Mouse (Mus musculus) brain, embryonic 14.5 days (tissue): ENCODE measurements around the gene Msh4. TPM values are rescaled to one million over a fixed set of nuclear protein-coding genes. Genes with fewer than 3 reads are reported as not detected.
A peak's percentile ranks its signal among the peaks of the same experiment; 100 is the strongest.
"Not testable (repeated sequence)": the region's sequence is repeated elsewhere in the genome, so short reads cannot be mapped to it uniquely, and the experiment has no call there.

Source experiments
- DNase-seq: peaks from one replicate; pipeline ENCODE4 v3.0.0-alpha.2; 2011; ENCODE audit warnings: low read depth
- CTCF ChIP-seq: fragments of 200-500 bp; IDR thresholded peaks from 2 replicates; pipeline ENCODE4 v1.5.1; 2012; ENCODE audit warnings: inconsistent platforms, mild to moderate bottlenecking, moderate library complexity, borderline replicate concordance; ENCODE audit not compliant: insufficient read depth, insufficient read length; ENCODE audit errors: extremely low read depth
- POLR2A ChIP-seq: fragments of 200-500 bp; IDR thresholded peaks from 2 replicates; pipeline ENCODE4 v1.6.1; 2012; ENCODE audit warnings: mild to moderate bottlenecking, inconsistent platforms, borderline replicate concordance; ENCODE audit not compliant: poor library complexity, insufficient read depth, insufficient read length, severe bottlenecking; ENCODE audit errors: extremely low read depth
- polyA plus RNA-seq: library from polyadenylated mRNA; depleted of rRNA; stranded (reverse); fragments of >200 nt; gene quantifications from 2 replicates; pipeline ENCODE4 v1.2.3, GENCODE M21; 2012

The Msh4 gene
- polyA plus RNA-seq, 1 experiment, result 0.22 TPM

DNA sequence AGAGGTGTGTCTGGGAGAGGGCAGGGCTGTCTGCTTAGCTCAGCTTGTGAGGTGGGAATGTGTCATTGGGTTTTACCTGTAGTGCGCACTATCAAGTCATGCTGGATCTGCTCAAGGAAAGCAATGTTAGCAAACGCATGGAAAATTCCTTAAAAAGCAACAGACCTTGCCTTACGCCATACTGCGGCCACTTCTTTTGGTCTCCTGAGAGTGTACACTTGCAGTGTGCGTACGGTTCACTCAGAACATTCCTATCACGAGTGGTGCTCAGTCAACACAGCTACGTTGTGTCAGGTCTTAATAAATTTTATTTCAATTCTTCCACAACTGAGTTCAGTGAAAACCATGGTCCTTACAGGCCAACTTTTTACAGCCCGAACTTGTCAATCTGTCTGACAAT is 61.2 kb downstream of the Msh4 start:
- no peak for TF ChIP-seq CTCF
- DNase-seq, result no peak

GRCm38 (mm10) chr3:153844030-153844429 is 61.9 kb downstream of the Msh4 start, which contains the start of gene Asb17:
TSS of gene Asb17 (plus strand) at chr3:153844209.
- DNase-seq, result no peak
- TF ChIP-seq POLR2A (no peak), CTCF (no peak)

GRCm38 (mm10) chr3:153837593-153837992 is 68.3 kb downstream of the Msh4 start:
- TF ChIP-seq CTCF (no peak), POLR2A (no peak)
- DNase-seq, result no peak

- DNase-seq, result no peak
- TF ChIP-seq CTCF, result no peak
- no peak for TF ChIP-seq POLR2A
Measured at GRCm38 (mm10) chr3:153836316-153836715, 69.6 kb downstream of the Msh4 start.

DNA sequence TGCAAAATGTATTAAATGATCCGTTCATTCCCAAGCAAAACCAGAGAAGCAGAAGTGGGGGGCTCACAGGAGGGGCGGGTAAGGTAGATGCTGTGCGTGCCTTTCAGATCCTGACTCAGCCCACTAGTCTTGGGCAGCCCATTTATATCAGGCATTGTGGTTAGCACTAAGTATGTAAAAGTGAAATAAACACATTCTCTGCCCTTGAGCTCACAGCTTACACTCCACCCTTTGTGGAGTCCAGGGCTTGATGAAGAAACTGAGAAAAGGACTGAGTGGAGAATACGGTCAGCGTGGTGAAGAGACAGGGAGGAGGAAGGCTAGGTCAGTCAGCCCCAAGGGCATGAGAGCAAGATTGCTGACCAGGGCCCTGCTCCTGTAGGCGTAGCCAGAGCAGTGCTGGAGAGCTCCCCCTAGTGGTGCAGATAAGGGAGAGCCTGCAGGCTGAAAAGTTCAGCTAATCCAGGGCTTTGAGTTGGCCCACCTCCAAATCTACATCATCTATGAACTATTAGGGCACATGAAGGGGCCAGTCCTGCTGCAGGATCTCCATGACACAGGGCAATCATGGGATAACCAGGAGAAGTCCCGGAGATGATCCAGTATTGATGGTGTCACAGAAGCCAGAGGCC is 70.4 kb downstream of the Msh4 start:
- no peak for TF ChIP-seq POLR2A
- peak; percentile 82 for TF ChIP-seq CTCF
- DNase-seq, result peak; percentile 67

DNA sequence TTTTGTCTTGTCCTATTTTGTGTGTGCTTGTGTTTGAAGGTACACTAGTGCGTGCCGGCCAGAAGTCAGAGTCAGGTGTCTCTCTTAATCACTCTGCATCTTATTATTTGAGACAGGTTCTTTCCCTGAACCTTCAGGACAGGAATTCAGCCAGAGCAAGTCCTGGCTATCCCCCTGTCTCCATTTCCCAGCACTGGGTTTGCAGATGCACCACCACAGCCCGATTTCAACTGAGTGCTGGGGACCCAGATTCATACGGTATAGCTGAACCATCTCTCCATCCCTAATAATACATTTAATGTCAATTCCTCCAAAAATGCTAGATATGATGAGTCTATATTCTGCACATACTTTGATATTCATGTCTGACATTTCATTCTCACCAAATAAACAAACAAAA is 71.9 kb downstream of the Msh4 start:
- TF ChIP-seq CTCF (no peak), POLR2A (no peak)
- no peak for DNase-seq

- TF ChIP-seq POLR2A (no peak), CTCF (no peak)
- no peak for DNase-seq
Measured at GRCm38 (mm10) chr3:153832654-153832945, 73.3 kb downstream of the Msh4 start.

- TF ChIP-seq POLR2A (no peak), CTCF (no peak)
- DNase-seq, result no peak
Measured at GRCm38 (mm10) chr3:153831873-153832653, 73.9 kb downstream of the Msh4 start.

GRCm38 (mm10) chr3:153831014-153831872 is 74.7 kb downstream of the Msh4 start:
- no peak for DNase-seq
- TF ChIP-seq CTCF, result peak; percentile 39; the same call in 1 of the 2 replicates
- no peak for TF ChIP-seq POLR2A

GRCm38 (mm10) chr3:153829788-153830187 is 76.2 kb downstream of the Msh4 start:
- DNase-seq, result not testable (repeated sequence)

GRCm38 (mm10) chr3:153826616-153827015 is 79.3 kb downstream of the Msh4 start:
- DNase-seq, result no peak
- TF ChIP-seq CTCF (no peak), POLR2A (no peak)
